Mouse (Mus musculus) cerebellum, adult 2 months (tissue): ENCODE measurements around the gene Npas3.

Experiments
- CTCF ChIP-seq: fragments of 200-500 bp; IDR thresholded peaks from 2 replicates; pipeline ENCODE4 v1.5.1; 2011; ENCODE audit warnings: low read depth, mild to moderate bottlenecking, control low read depth, low read length, moderate library complexity, borderline replicate concordance; ENCODE audit not compliant: insufficient read depth
- POLR2A ChIP-seq: fragments of 200-500 bp; IDR thresholded peaks from 2 replicates; pipeline ENCODE4 v1.6.1; 2011; ENCODE audit warnings: low read length, control low read depth, borderline replicate concordance; ENCODE audit not compliant: insufficient read depth

DNA sequence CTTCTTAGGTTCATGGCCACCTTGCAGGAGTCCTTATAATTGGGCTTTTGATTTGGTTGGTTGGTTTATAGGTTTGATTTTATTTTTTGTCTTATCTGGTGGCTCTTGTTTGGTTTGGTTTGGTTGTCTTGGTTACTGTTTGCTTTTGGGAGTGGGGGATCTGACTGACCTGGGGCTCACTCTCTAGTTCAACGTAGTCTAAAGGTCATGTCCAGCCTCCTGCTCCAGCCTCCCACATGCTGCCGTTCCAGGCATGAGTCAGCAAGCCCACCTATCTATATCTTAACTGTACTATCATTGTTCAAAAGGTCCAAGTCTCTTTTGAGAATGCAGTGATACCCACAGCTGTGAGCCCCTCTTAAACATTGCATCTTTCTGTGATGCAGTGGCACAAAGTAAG, 600.8 kb downstream of the Npas3 start:
- TF ChIP-seq CTCF (no peak), POLR2A (no peak)
